Mouse (Mus musculus) midbrain, embryonic 13.5 days (tissue): Measurements from ENCODE around the gene Ppp3ca. TPM values are rescaled to one million over a fixed set of nuclear protein-coding genes. Genes with fewer than 3 reads are reported as not detected.
A peak's percentile ranks its signal among the peaks of the same experiment; 100 is the strongest.

ENCODE experiments used
- ATAC-seq: fragments of 200-750 bp; cut with Nextera tagmentation; 2 replicates; pipeline ENCODE4 v1.8.0; 2017; ENCODE audit warnings: mild to moderate bottlenecking, moderate TSS enrichment, moderate library complexity
- H3K27ac ChIP-seq: fragments of 300-500 bp; sonication (generic); 2 replicates; pipeline ENCODE4 v1.5.1; 2015; ENCODE audit warnings: inconsistent platforms, mild to moderate bottlenecking, moderate library complexity
- H3K27me3 ChIP-seq: fragments of 300-500 bp; sonication (generic); 2 replicates; pipeline ENCODE4 v1.6.1; 2015; ENCODE audit warnings: mild to moderate bottlenecking, inconsistent platforms
- H3K36me3 ChIP-seq: fragments of 300-500 bp; sonication (generic); 2 replicates; pipeline ENCODE4 v1.6.1; 2015; ENCODE audit warnings: mild to moderate bottlenecking, inconsistent platforms
- H3K4me1 ChIP-seq: fragments of 300-500 bp; sonication (generic); replicated peaks from 2 replicates; pipeline ENCODE4 v1.6.1; 2015; ENCODE audit warnings: inconsistent platforms
- H3K4me2 ChIP-seq: fragments of 300-500 bp; sonication (generic); replicated peaks from 2 replicates; pipeline ENCODE4 v1.6.1; 2015; ENCODE audit warnings: moderate library complexity, mild to moderate bottlenecking, inconsistent platforms
- H3K4me3 ChIP-seq: fragments of 300-500 bp; sonication (generic); replicated peaks from 2 replicates; pipeline ENCODE4 v1.5.1; 2015; ENCODE audit warnings: mild to moderate bottlenecking, inconsistent platforms
- H3K9ac ChIP-seq: fragments of 300-500 bp; sonication (generic); replicated peaks from 2 replicates; pipeline ENCODE4 v1.6.1; 2015; ENCODE audit warnings: mild to moderate bottlenecking, inconsistent platforms
- H3K9me3 ChIP-seq: fragments of 300-500 bp; sonication (generic); 2 replicates; pipeline ENCODE4 v1.6.1; 2016; ENCODE audit warnings: mild to moderate bottlenecking, inconsistent platforms
- WGBS: fragments of 180-500 bp; shearing (Covaris S2); methylation state at CpG from one replicate; pipeline ENCODE4 v1.1.7; 2015; 5-methylcytosine and 5-hydroxymethylcytosine counted together
- polyA plus RNA-seq: library from polyadenylated mRNA; unstranded; fragments of >200 nt; fragmentation: Nextera tagmentation; extraction: Ambion mirVana; gene quantifications from 2 replicates; pipeline ENCODE4 v1.2.1, GENCODE M21; 2015

Gene Ppp3ca
- polyA plus RNA-seq, 1 experiment from 2014 or later, result 109 TPM

DNA sequence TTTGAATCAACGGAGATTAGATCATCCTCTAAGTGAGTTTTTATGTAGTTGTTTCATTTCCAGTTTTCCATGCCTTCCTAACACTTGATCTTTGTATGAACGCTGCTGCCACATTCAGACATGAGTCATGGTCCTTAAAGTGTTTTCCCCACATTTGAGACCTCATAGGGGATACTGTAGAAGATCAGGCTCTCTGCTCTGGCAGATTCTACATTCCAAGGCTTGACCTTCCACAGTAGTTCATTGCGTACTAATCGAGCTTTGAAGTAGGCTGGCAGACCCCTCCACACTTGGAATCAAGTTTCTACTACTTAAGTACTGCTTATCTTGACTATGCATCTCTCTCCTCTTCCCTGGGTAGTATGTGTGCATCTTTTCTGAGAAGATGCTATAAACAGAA, 183.7 kb downstream of the Ppp3ca start:
- no peaks in the 10 kb centered on the region for H3K9me3 ChIP-seq
- 93% methylated on average over 4 of the region's 4 CpGs for WGBS

GRCm38 (mm10) chr3:136855996-136856395, 186.1 kb downstream of the Ppp3ca start:
- WGBS, result 88% methylated on average over 4 of the region's 4 CpGs
- Histone ChIP-seq H3K9me3 (no peaks in the 10 kb centered on the region), H3K9ac (no peak overlapping the region)

More for the DNA sequence above, 183.7 kb downstream of the Ppp3ca start:
- Histone ChIP-seq H3K9ac (no peak overlapping the region), H3K4me2 (no peak overlapping the region), H3K27me3 (no peaks in the 10 kb centered on the region), H3K4me3 (no peak overlapping the region), H3K27ac (no peak overlapping the region), H3K36me3 (no peaks in the 10 kb centered on the region), H3K4me1 (no peaks in the 10 kb centered on the region)
- no peak for ATAC-seq

GRCm38 (mm10) chr3:136862051-136862837, 192.3 kb downstream of the Ppp3ca start:
- H3K27me3 ChIP-seq, result no peaks in the 10 kb centered on the region
- ATAC-seq, result no peak
- no peaks in the 10 kb centered on the region for H3K36me3 ChIP-seq
- no peaks in the 10 kb centered on the region for H3K9me3 ChIP-seq
- no peak overlapping the region for H3K4me2 ChIP-seq
- H3K4me1 ChIP-seq, result peaks cover 5% of the 10 kb centered on the region; the same call in 1 of the 2 replicates
- H3K9ac ChIP-seq, result no peak overlapping the region
- no peak overlapping the region for H3K27ac ChIP-seq
- 88% methylated on average over 11 of the region's 11 CpGs for WGBS
- no peak overlapping the region for H3K4me3 ChIP-seq

More at GRCm38 (mm10) chr3:136855996-136856395, 186.1 kb downstream of the Ppp3ca start:
- no peak overlapping the region for H3K4me3 ChIP-seq
- H3K4me2 ChIP-seq, result no peak overlapping the region
- no peak overlapping the region for H3K27ac ChIP-seq
- H3K36me3 ChIP-seq, result no peaks in the 10 kb centered on the region
- no peak for ATAC-seq
- H3K27me3 ChIP-seq, result no peaks in the 10 kb centered on the region
- H3K4me1 ChIP-seq, result no peaks in the 10 kb centered on the region

GRCm38 (mm10) chr3:136863127-136863526, 193.2 kb downstream of the Ppp3ca start:
- Histone ChIP-seq H3K4me3 (no peak overlapping the region), H3K9me3 (no peaks in the 10 kb centered on the region), H3K27me3 (no peaks in the 10 kb centered on the region), H3K4me2 (no peak overlapping the region), H3K9ac (no peak overlapping the region), H3K27ac (no peak overlapping the region), H3K36me3 (no peaks in the 10 kb centered on the region), H3K4me1 (peaks cover 5% of the 10 kb centered on the region; the same call in 1 of the 2 replicates)
- 90% methylated on average over 5 of the region's 5 CpGs for WGBS
- no peak for ATAC-seq

- H3K9ac ChIP-seq, result no peak overlapping the region
- peak; percentile 50; the same call in 1 of the 2 replicates for ATAC-seq
- H3K36me3 ChIP-seq, result no peaks in the 10 kb centered on the region
- H3K27me3 ChIP-seq, result no peaks in the 10 kb centered on the region
- H3K27ac ChIP-seq, result no peak overlapping the region
- no peak overlapping the region for H3K4me2 ChIP-seq
- H3K4me1 ChIP-seq, result peaks cover 5% of the 10 kb centered on the region; the same call in 1 of the 2 replicates
- no peaks in the 10 kb centered on the region for H3K9me3 ChIP-seq
- H3K4me3 ChIP-seq, result no peak overlapping the region
These were observed 194.4 kb downstream of the Ppp3ca start for GRCm38 (mm10) chr3:136864306-136864705.

DNA sequence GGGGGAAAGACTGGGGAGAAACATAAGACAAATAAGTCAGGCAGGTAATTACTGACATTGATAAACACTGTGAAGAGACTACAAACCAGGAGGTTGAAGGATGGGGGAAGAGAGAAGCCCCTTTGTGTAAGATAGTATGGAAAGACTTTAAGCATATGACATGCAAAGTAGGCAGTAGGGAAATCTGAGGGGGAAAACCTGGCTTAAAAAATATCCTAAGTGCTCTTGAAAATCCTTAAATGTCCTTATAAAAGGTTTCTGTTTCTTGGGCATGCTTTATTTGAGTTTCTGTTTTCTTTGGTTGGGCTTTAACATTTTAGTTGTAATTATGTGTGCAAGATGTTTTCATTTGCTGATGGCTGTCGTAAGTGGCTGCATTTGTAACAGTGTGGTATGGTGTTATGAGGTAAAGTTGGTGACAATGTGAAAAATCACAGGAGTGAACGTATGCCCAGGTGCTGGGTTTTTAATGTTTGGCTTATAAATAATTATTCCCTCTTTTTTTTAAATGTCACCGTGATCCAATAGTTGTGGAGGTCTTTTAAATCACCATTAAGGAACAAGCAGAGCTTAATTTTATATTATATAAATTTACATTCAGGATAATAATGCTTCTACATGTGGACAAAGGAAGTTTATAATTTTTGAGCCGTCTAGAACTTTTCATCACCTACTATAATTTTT, 195.4 kb downstream of the Ppp3ca start:
- H3K36me3 ChIP-seq, result no peaks in the 10 kb centered on the region
- no peak overlapping the region for H3K9ac ChIP-seq
- H3K4me3 ChIP-seq, result no peak overlapping the region
- peaks cover 5% of the 10 kb centered on the region; the same call in 1 of the 2 replicates for H3K4me1 ChIP-seq
- no peaks in the 10 kb centered on the region for H3K9me3 ChIP-seq
- no peaks in the 10 kb centered on the region for H3K27me3 ChIP-seq
- ATAC-seq, result no peak
- WGBS, result 95% methylated on average over 4 of the region's 4 CpGs
- H3K4me2 ChIP-seq, result no peak overlapping the region
- H3K27ac ChIP-seq, result no peak overlapping the region

DNA sequence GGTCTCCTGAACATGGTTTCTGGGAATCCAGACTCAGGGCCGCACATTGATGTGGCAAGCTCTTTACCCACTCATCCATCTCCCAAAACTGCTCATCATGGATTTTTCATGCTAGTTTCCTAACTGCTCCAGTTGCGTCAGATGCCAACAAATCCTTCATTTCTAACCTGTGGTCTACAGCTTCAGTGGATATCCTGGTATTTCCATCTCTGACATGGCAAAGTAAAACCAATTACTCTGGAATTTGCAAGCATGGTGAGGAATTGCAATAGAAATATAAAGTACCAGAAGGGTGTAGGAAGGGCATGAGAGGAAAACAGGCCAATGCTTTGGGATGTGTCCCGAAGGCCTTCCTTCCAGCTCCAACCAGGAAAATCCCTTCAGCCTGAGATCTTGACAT, 196.2 kb downstream of the Ppp3ca start:
- H3K4me2 ChIP-seq, result no peak overlapping the region
- peaks cover 6% of the 10 kb centered on the region for H3K4me1 ChIP-seq
- no peak overlapping the region for H3K27ac ChIP-seq
- WGBS, result 96% methylated on average over 3 of the region's 3 CpGs
- H3K9me3 ChIP-seq, result no peaks in the 10 kb centered on the region
- no peak overlapping the region for H3K4me3 ChIP-seq
- H3K36me3 ChIP-seq, result no peaks in the 10 kb centered on the region
- H3K9ac ChIP-seq, result no peak overlapping the region
- no peaks in the 10 kb centered on the region for H3K27me3 ChIP-seq
- ATAC-seq, result no peak

- Histone ChIP-seq H3K27me3 (no peaks in the 10 kb centered on the region), H3K9ac (no peak overlapping the region), H3K4me3 (no peak overlapping the region), H3K36me3 (no peaks in the 10 kb centered on the region), H3K9me3 (no peaks in the 10 kb centered on the region), H3K27ac (no peak overlapping the region), H3K4me1 (peaks cover 11% of the 10 kb centered on the region), H3K4me2 (no peak overlapping the region)
- WGBS, result 88% methylated on average over 3 of the region's 3 CpGs
- ATAC-seq, result no peak
These were observed 196.6 kb downstream of the Ppp3ca start for GRCm38 (mm10) chr3:136866571-136866970.

GRCm38 (mm10) chr3:136867366-136867765, 197.4 kb downstream of the Ppp3ca start:
- Histone ChIP-seq H3K9ac (no peak overlapping the region), H3K9me3 (no peaks in the 10 kb centered on the region), H3K4me2 (no peak overlapping the region), H3K4me1 (peaks cover 17% of the 10 kb centered on the region), H3K27me3 (no peaks in the 10 kb centered on the region), H3K36me3 (no peaks in the 10 kb centered on the region), H3K27ac (no peak overlapping the region), H3K4me3 (no peak overlapping the region)
- no peak for ATAC-seq
- WGBS, result 95% methylated on average over 2 of the region's 2 CpGs

- Histone ChIP-seq H3K4me2 (no peak overlapping the region), H3K4me3 (no peak overlapping the region), H3K27me3 (no peaks in the 10 kb centered on the region), H3K36me3 (no peaks in the 10 kb centered on the region), H3K9ac (no peak overlapping the region), H3K4me1 (peaks cover 27% of the 10 kb centered on the region), H3K9me3 (no peaks in the 10 kb centered on the region), H3K27ac (no peak overlapping the region)
- 78% methylated on average over 14 of the region's 14 CpGs for WGBS
- peak; percentile 57; the same call in 1 of the 2 replicates for ATAC-seq
These were observed 202.0 kb downstream of the Ppp3ca start for GRCm38 (mm10) chr3:136871772-136872532.

DNA sequence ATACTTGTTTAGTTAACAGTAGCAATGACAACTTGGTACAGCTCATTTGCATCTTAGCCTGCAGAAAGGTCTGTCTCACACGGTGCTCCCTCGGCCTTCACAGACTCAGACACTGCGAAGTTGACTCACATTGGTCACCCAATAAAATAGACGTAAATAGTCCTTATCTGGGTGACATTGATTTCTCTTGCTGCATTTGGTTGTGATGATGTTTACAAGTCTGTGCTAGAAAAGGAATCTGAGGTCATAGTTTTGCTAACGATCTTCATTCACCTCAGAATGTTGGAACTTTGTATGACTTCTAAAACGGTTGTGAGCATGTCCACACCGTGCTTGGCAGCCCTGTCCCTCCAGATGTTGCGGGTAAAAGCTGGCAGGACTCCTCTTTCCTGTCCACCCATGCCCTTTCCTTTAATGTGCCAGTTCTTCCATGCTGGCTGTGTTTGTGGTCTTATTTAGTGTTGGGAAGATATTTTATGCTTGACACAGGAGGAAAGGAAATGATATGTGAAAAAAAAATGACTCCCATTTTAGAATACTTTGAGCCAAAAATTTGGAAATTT, 202.7 kb downstream of the Ppp3ca start:
- H3K36me3 ChIP-seq, result no peaks in the 10 kb centered on the region
- H3K4me3 ChIP-seq, result no peak overlapping the region
- H3K4me2 ChIP-seq, result no peak overlapping the region
- H3K27me3 ChIP-seq, result no peaks in the 10 kb centered on the region
- ATAC-seq, result no peak
- H3K9me3 ChIP-seq, result no peaks in the 10 kb centered on the region
- H3K4me1 ChIP-seq, result peaks cover 27% of the 10 kb centered on the region
- no peak overlapping the region for H3K27ac ChIP-seq
- no peak overlapping the region for H3K9ac ChIP-seq
- 85% methylated on average over 8 of the region's 8 CpGs for WGBS
